Mouse (Mus musculus) liver, postnatal 0 days (tissue): ENCODE results near the gene Pard3.

Source experiments
- CTCF ChIP-seq: sonication (generic); IDR thresholded peaks from 2 replicates; pipeline ENCODE4 v1.5.1; 2016; ENCODE audit warnings: antibody characterized with exemption, low read depth
- EP300 ChIP-seq: IDR thresholded peaks from 2 replicates; pipeline ENCODE4 v1.6.1; 2016; ENCODE audit warnings: antibody characterized with exemption, low read depth, mild to moderate bottlenecking

- no peak for TF ChIP-seq CTCF
- TF ChIP-seq EP300: no peak
Measured at GRCm38 (mm10) chr8:127082486-127082885, 18.8 kb downstream of the Pard3 start.
